Mouse (Mus musculus) CH12.LX (cell line): Measurements from ENCODE around the gene Ntn1. TPM values are rescaled to one million over a fixed set of nuclear protein-coding genes. Genes with fewer than 3 reads are reported as not detected.

ENCODE experiments used
- DNase-seq: peaks from one replicate; pipeline ENCODE4 v3.0.0-alpha.2; 2013; ENCODE audit errors: extremely low read depth
- H3K27ac ChIP-seq: 2 replicates; pipeline ENCODE4 v1.5.1; 2012; ENCODE audit warnings: low read depth, mild to moderate bottlenecking, control low read depth, moderate library complexity; ENCODE audit not compliant: insufficient read depth
- H3K27me3 ChIP-seq: replicated peaks from 2 replicates; pipeline ENCODE3; 2012; ENCODE audit warnings: inconsistent platforms
- H3K36me3 ChIP-seq, 2 experiments: replicated peaks in 1 of 2; 2 replicates each; pipeline versions ENCODE3 to v1.6.1; 2012; ENCODE audit warnings: inconsistent platforms in 1 of 2, low read length in 1 of 2, mild to moderate bottlenecking in 1 of 2, mixed read lengths in 1 of 2, moderate library complexity in 1 of 2; ENCODE audit not compliant: control insufficient read depth in 1 of 2, insufficient read depth in 1 of 2
- H3K4me1 ChIP-seq, 2 experiments: 2 replicates each; pipeline ENCODE4 v1.6.1; 2012; ENCODE audit warnings: inconsistent platforms in 1 of 2, moderate library complexity in 1 of 2; ENCODE audit not compliant: insufficient read depth in 2 of 2, control insufficient read depth in 1 of 2
- H3K4me2 ChIP-seq: 2 replicates; pipeline ENCODE4 v1.6.1; 2012; ENCODE audit warnings: low read depth, mild to moderate bottlenecking, control low read depth; ENCODE audit not compliant: poor library complexity, insufficient read depth, severe bottlenecking
- H3K4me3 ChIP-seq, 3 experiments: fragments of 150-350 bp in 1 of 3; sonication (generic) in 1 of 3; replicated peaks in 1 of 3; 2 replicates each; pipeline versions ENCODE3 to v1.5.1; 2011 to 2012; ENCODE audit warnings: low read depth in 2 of 3, low read length in 2 of 3, mild to moderate bottlenecking in 2 of 3, moderate library complexity in 2 of 3, control low read depth in 1 of 3, improper control_type of control experiment in 1 of 3, inconsistent platforms in 1 of 3, mixed read lengths in 1 of 3; ENCODE audit not compliant: poor library complexity in 1 of 3
- H3K79me2 ChIP-seq: replicated peaks from 2 replicates; pipeline ENCODE4 v1.6.1; 2012; ENCODE audit warnings: mild to moderate bottlenecking, moderate library complexity; ENCODE audit not compliant: control insufficient read depth, poor library complexity, insufficient read depth, severe bottlenecking; ENCODE audit errors: extremely low read depth
- H3K9ac ChIP-seq: 2 replicates; pipeline ENCODE4 v1.6.1; 2012; ENCODE audit warnings: low read depth, mild to moderate bottlenecking, control low read depth, moderate library complexity; ENCODE audit not compliant: insufficient read depth
- H3K9me3 ChIP-seq: replicated peaks from 2 replicates; pipeline ENCODE3; 2012; ENCODE audit warnings: low read length, inconsistent platforms, mixed read lengths
- CHD2 ChIP-seq: IDR thresholded peaks from 2 replicates; pipeline ENCODE4 v1.6.1; 2011; ENCODE audit warnings: low read length, improper control_type of control experiment
- CTCF ChIP-seq, 2 experiments: IDR thresholded peaks in 1 of 2; conservative IDR thresholded peaks in 1 of 2; 2 replicates each; pipeline ENCODE4 v1.5.1; 2011 to 2012; ENCODE audit warnings: low read depth in 2 of 2, low read length in 2 of 2, improper control_type of control experiment in 1 of 2, inconsistent platforms in 1 of 2, mild to moderate bottlenecking in 1 of 2, moderate library complexity in 1 of 2
- E2F4 ChIP-seq: IDR thresholded peaks from 2 replicates; pipeline ENCODE4 v1.6.1; 2011; ENCODE audit warnings: low read depth, low read length, improper control_type of control experiment; ENCODE audit not compliant: insufficient replicate concordance
- ELF1 ChIP-seq: IDR thresholded peaks from 2 replicates; pipeline ENCODE4 v1.6.1; 2014; ENCODE audit warnings: low read depth, mild to moderate bottlenecking, inconsistent platforms, low read length, improper control_type of control experiment
- EP300 ChIP-seq: IDR thresholded peaks from 2 replicates; pipeline ENCODE4 v1.6.1; 2011; ENCODE audit warnings: low read length, improper control_type of control experiment
- GABPA ChIP-seq: IDR thresholded peaks from 2 replicates; pipeline ENCODE4 v1.6.1; 2012; ENCODE audit warnings: low read depth, low read length, improper control_type of control experiment, inconsistent platforms; ENCODE audit not compliant: insufficient replicate concordance
- HCFC1 ChIP-seq: IDR thresholded peaks from 2 replicates; pipeline ENCODE4 v1.6.1; 2012; ENCODE audit warnings: low read depth, mild to moderate bottlenecking, inconsistent platforms, low read length, improper control_type of control experiment
- IRF4 ChIP-seq: IDR thresholded peaks from 2 replicates; pipeline ENCODE4 v1.6.1; 2014; ENCODE audit warnings: low read depth, mild to moderate bottlenecking, inconsistent platforms, low read length, improper control_type of control experiment
- JUND ChIP-seq: conservative IDR thresholded peaks from 2 replicates; pipeline ENCODE4 v1.6.1; 2011; ENCODE audit warnings: low read depth, low read length, improper control_type of control experiment
- MAFK ChIP-seq: IDR thresholded peaks from 2 replicates; pipeline ENCODE4 v1.6.1; 2011; ENCODE audit warnings: low read length, improper control_type of control experiment; ENCODE audit not compliant: insufficient replicate concordance
- MAX ChIP-seq: IDR thresholded peaks from 2 replicates; pipeline ENCODE4 v1.6.1; 2011; ENCODE audit warnings: low read length, improper control_type of control experiment
- MAZ ChIP-seq: IDR thresholded peaks from 2 replicates; pipeline ENCODE4 v1.6.1; 2012; ENCODE audit warnings: low read depth, mild to moderate bottlenecking, inconsistent platforms, low read length, improper control_type of control experiment, moderate library complexity
- MEF2A ChIP-seq: IDR thresholded peaks from 2 replicates; pipeline ENCODE4 v1.6.1; 2014; ENCODE audit warnings: low read depth, mild to moderate bottlenecking, inconsistent platforms, low read length, improper control_type of control experiment, borderline replicate concordance
- MXI1 ChIP-seq: IDR thresholded peaks from 2 replicates; pipeline ENCODE4 v1.6.1; 2011; ENCODE audit warnings: mild to moderate bottlenecking, low read depth, low read length, improper control_type of control experiment
- NELFE ChIP-seq: IDR thresholded peaks from 2 replicates; pipeline ENCODE4 v1.6.1; 2011; ENCODE audit warnings: low read depth, low read length, improper control_type of control experiment
- NRF1 ChIP-seq: IDR thresholded peaks from 2 replicates; pipeline ENCODE4 v1.6.1; 2014; ENCODE audit warnings: low read depth, mild to moderate bottlenecking, inconsistent platforms, low read length, improper control_type of control experiment, moderate library complexity
- PAX5 ChIP-seq: IDR thresholded peaks from 2 replicates; pipeline ENCODE4 v1.6.1; 2012; ENCODE audit warnings: low read length, inconsistent platforms, mixed read lengths
- POLR2AphosphoS2 ChIP-seq: IDR thresholded peaks from 2 replicates; pipeline ENCODE4 v1.6.1; 2011; ENCODE audit warnings: low read depth, low read length, improper control_type of control experiment
- RAD21 ChIP-seq: IDR thresholded peaks from 2 replicates; pipeline ENCODE4 v1.6.1; 2011; ENCODE audit warnings: low read depth, mild to moderate bottlenecking, low read length, improper control_type of control experiment, moderate library complexity
- RCOR1 ChIP-seq: conservative IDR thresholded peaks from 2 replicates; pipeline ENCODE4 v1.6.1; 2012; ENCODE audit warnings: low read depth, mild to moderate bottlenecking, inconsistent platforms, low read length, improper control_type of control experiment
- SIN3A ChIP-seq: IDR thresholded peaks from 2 replicates; pipeline ENCODE4 v1.6.1; 2012; ENCODE audit warnings: low read length, improper control_type of control experiment, inconsistent platforms
- SMC3 ChIP-seq: IDR thresholded peaks from 2 replicates; pipeline ENCODE4 v1.6.1; 2011; ENCODE audit warnings: low read depth, low read length, improper control_type of control experiment
- TCF12 ChIP-seq: IDR thresholded peaks from 2 replicates; pipeline ENCODE4 v1.6.1; 2014; ENCODE audit warnings: low read depth, mild to moderate bottlenecking, inconsistent platforms, low read length, improper control_type of control experiment
- UBTF ChIP-seq: IDR thresholded peaks from 2 replicates; pipeline ENCODE4 v1.6.1; 2012; ENCODE audit warnings: low read depth, mild to moderate bottlenecking, inconsistent platforms, low read length, improper control_type of control experiment, moderate library complexity
- USF1 ChIP-seq: IDR thresholded peaks from 2 replicates; pipeline ENCODE4 v1.6.1; 2014; ENCODE audit warnings: low read depth, mild to moderate bottlenecking, inconsistent platforms, low read length, improper control_type of control experiment
- USF2 ChIP-seq: conservative IDR thresholded peaks from 2 replicates; pipeline ENCODE4 v1.6.1; 2011; ENCODE audit warnings: low read depth, low read length, improper control_type of control experiment
- ZC3H11A ChIP-seq: IDR thresholded peaks from 2 replicates; pipeline ENCODE4 v1.6.1; 2012; ENCODE audit warnings: low read depth, mild to moderate bottlenecking, inconsistent platforms, low read length, improper control_type of control experiment
- ZNF384 ChIP-seq: IDR thresholded peaks from 2 replicates; pipeline ENCODE4 v1.6.1; 2012; ENCODE audit warnings: low read depth, low read length, improper control_type of control experiment, inconsistent platforms
- dilution Hi-C: fragments of 300-500 bp; cut with MboI; formaldehyde crosslinking; loops from 2 replicates; pipeline ENCODE4 v1.14.3; 2020; ENCODE audit warnings: low sequenced_read_pairs; ENCODE audit not compliant: extremely low pct_unique_long_range_greater_than_20kb, extremely low pct_ligation_motif_present
- in situ Hi-C: fragments of 300-500 bp; cut with MboI; formaldehyde crosslinking; loops from 3 replicates; pipeline ENCODE4 v1.14.3; 2019; ENCODE audit warnings: low sequenced_read_pairs, low pct_ligation_motif_present, low pct_unique_long_range_greater_than_20kb, mixed read lengths
- polyA plus RNA-seq: library from polyadenylated mRNA; unstranded; fragments of >175 nt; gene quantifications from 2 replicates; pipeline ENCODE4 v1.2.1, GENCODE M21; 2012; ENCODE audit warnings: low read depth; ENCODE audit not compliant: insufficient read length
- total RNA-seq, 2 experiments: library from RNA; depleted of rRNA; stranded (reverse); fragments of 300-350 nt in 1 of 2; fragments of >200 nt in 1 of 2; gene quantifications; 2 replicates each; pipeline ENCODE4 v1.2.3; 2012 to 2014

The Ntn1 gene
- total and polyA plus RNA-seq, 3 experiments = 0.54 to 1.2 (median 0.59) TPM

DNA sequence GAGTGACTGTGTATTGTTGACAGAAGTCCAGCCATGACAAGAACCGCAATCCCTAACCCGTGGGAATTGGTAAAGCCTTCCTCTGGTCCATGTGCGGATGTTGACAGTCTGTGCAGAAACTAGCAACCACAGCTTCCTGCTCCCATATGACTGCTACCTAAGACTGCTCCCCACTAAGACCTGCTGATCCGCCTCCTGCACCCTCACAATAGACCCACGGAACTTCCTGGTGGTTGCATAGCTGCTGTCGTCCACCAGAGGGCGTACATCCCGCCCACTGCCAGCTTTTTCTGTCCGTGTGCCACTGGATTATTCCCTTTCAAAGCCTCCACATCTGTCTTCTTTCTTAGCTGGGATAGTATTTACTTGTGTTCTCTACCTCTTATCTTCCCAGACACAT, 17.2 kb upstream of the Ntn1 start:
- Histone ChIP-seq H3K27me3 (no peaks in the 10 kb centered on the region), H3K4me1 (peaks cover 0 to 7% of the 10 kb centered on the region in 2 experiments; a peak in 2 of 4 replicates), H3K27ac (no peak overlapping the region), H3K79me2 (no peaks in the 10 kb centered on the region), H3K4me3 (no peak overlapping the region), H3K4me2 (0 out of 2 replicates have a peak overlapping the region, but pooled peaks have one; percentile 2), H3K9me3 (peaks cover 11% of the 10 kb centered on the region), H3K9ac (no peak overlapping the region), H3K36me3 (no peaks in the 10 kb centered on the region)
- in situ Hi-C loops (no loop called here), dilution Hi-C loops (no loop called here)
- peak; percentile 60 for DNase-seq
- TF ChIP-seq MAFK = no peak
- no peak for TF ChIP-seq USF1
- TF ChIP-seq MXI1 = no peak
- TF ChIP-seq MAZ = no peak
- TF ChIP-seq JUND = 0 out of 2 replicates have a peak, but pooled peaks have one; percentile 22
- TF ChIP-seq IRF4 = 0 out of 2 replicates have a peak, but pooled peaks have one; percentile 27
- no peak for TF ChIP-seq GABPA
- no peak for TF ChIP-seq EP300
- TF ChIP-seq RAD21 = peak; percentile 64
- peak; percentile 79 for TF ChIP-seq ELF1
- no peak for TF ChIP-seq TCF12
- no peak for TF ChIP-seq ZNF384
- TF ChIP-seq MEF2A = 0 out of 2 replicates have a peak, but pooled peaks have one; percentile 46
- TF ChIP-seq CHD2 = no peak
- no peak for TF ChIP-seq SIN3A
- no peak for TF ChIP-seq NRF1
- TF ChIP-seq HCFC1 = peak; percentile 18; the same call in 1 of the 2 replicates
- TF ChIP-seq SMC3 = peak; percentile 93
- no peak for TF ChIP-seq PAX5
- no peak for TF ChIP-seq MAX
- TF ChIP-seq POLR2AphosphoS2 = no peak
- TF ChIP-seq RCOR1 = no peak
- TF ChIP-seq USF2 = no peak
- no peak for TF ChIP-seq UBTF
- peak; percentile 94 to 98 for TF ChIP-seq CTCF (conservative IDR thresholded peaks at IDR 0.05 in 1 of 2, IDR thresholded peaks at IDR 0.05 in 1 of 2; ENCODE audit: low read depth in 2 of 2, low read length in 2 of 2)
- no peak for TF ChIP-seq E2F4
- TF ChIP-seq NELFE = peak; percentile 38; the same call in 1 of the 2 replicates
- peak; percentile 8; the same call in 1 of the 2 replicates for TF ChIP-seq ZC3H11A
